Mouse (Mus musculus) kidney, adult 18-20 months (tissue): Measurements from ENCODE around the gene Asphd2.
"Not testable (repeated sequence)": the region's sequence is repeated elsewhere in the genome, so short reads cannot be mapped to it uniquely, and the experiment has no call there.

Source experiments
- DNase-seq: peaks from one replicate; pipeline ENCODE4 v3.0.0; 2021

The Asphd2 gene

DNA sequence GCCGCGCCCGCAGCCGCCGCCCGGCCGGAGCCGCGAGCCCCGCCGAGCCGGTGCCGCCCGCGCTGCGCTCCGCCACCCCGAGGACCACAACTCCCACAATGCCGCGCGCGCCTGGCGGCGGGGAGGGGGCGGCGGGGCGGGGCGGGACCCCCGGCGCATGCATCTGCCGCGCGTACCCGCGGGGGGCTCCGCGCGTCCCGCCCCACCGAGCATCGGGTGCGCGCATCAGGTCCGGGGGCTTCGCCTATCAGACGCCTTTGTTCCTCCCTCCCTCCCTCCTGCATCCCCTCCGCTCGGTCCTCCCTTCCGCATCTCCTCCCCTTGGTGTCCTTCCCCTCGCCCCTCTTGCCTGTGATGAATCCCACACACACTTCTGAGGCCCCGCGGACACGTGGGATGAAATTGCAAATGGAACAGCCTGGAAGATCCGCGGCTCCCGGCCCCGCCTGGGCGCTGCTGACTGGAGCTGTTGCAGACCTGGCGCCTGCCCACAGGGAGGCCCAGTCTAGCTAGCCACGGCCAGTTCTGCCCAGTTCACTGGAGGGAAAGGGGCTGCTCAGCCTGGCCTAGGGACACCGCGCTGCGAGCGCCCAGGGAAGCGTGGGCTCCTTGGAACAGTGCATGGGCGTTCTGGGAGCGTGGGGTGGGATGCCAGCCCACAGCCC lies at the start of gene Asphd2:
Gene Asphd2, minus strand, starts transcription at position 88 of the 665 bp plus-strand sequence.
- DNase-seq, result no peak

DNA sequence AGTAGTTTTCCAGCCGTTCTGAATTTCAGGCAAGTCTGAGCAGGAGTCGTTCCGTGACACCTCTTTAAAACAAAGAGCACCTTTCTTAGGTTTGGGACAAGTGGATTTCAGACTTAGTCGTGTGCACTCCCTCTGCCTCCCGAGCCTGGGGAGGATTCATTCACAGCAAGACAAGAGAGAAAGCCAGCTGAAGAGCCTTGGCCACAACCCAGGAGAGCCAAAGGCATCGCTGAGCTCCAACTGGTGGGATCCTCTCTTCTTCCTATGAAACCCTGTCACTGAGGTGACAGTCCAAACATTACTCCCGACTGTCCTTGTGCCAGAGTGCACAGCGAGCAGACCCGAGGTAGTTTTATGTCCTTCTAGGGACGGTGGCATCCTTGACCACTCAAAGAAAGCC lies 43.9 kb upstream of the Asphd2 start:
- DNase-seq, result no peak

DNA sequence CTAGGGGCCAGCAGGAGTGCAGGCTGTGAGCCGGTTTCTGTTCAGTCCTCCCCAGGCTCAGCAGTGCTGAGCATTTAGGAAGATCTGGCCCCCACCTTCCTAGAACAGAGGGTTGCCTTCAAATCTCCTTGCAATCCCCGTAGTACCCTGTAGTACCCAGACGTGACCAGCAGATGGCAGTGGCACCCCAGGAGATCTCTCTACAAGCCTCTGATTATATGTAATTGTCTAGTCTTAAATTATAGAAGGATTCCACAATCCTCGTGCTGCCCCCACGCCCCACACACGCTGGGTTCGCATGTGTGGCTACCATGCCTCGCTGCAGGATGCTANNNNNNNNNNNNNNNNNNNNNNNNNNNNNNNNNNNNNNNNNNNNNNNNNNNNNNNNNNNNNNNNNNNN lies 38.3 kb upstream of the Asphd2 start:
- DNase-seq, result peak; percentile 78

DNA sequence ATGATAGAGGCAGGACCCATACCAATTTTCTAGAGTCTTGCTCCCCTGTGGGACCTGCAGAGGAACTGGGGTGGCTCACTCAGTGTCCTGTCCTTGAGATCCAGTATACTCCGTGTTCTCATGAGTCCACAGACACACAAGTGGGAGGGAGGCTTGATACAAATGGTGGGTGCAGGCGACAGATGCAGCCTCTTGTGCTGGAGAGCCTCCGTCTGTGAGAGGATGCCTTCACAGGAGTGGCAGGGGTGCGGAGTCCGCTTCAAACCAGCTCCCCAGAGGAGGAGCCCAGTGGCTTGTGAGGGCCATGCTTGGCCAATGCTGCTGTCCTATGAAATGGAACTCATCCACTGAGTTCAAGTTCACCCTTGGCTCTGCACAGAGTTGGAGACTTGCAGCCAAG lies 37.4 kb upstream of the Asphd2 start:
- DNase-seq, result no peak

DNA sequence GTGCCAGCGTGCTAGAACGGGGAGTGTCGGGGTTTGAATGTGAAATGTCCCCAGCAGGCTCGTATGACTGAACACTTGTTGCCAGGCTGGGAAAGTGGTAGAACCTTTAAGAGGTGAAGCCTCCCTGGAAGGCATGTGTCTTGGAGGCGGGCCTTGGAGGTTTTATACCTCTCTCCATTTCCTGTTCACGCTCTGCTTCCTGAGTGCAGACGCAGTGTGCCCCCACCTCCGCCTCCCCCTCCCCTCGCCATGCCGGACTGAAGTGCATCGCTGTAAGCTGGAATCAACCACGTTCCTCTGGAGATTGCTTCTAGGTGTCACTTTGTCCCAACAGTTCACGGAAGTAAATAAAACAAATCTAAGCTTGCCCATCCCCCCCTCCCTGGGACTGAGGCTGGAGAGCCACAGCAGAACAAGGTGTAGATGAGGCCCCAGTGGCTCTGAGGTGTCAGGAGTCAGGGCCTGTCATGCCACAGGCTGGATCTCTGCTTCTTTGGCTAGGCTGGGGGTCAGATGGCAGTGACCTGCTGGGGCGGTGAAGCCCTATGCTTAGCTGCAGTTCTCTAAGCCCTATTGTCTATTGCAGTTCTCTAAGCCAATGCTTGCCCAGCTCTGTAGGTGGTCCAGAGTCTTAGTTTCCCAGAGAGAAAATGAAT lies 36.6 kb upstream of the Asphd2 start:
- DNase-seq, result no peak

DNA sequence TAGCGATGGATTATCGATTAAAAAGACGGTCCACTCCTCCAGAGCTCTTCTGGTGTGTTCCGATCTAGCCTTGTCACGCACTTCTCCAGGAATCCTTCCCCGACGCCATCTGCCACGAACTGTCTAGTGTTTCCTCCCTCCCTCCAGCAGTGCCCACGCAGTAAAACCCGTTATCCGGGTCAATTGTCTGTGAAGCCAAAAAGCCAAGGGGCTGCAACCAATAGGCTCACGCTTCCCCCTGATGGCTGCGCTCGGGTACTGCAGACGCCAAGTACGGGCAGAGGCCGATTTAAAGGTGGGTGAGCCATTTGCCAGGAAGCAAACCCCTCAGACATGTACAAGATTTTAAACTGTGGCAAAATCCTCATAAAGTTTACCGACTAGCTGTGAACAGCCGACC lies 34.3 kb upstream of the Asphd2 start:
- DNase-seq, result peak; percentile 57

DNA sequence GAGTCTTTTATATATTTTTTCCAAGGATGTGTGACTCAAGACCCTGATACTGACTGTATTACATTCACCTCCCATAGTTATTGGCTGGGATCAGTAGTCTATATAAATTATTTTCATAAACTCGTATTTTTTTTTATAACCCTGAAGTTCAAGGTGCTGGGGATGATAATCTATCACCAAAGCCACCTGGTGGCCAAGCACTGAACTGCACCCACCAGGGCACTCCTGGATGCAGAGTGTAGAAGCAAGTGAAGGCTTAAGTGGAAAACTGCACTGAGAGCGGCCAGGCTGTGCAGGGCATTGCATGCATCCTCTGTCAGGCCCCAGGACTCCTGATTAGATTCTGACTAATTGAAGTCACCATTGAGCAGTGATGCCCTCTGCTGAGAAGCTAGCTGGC lies 32.6 kb upstream of the Asphd2 start:
- DNase-seq, result peak; percentile 56

DNA sequence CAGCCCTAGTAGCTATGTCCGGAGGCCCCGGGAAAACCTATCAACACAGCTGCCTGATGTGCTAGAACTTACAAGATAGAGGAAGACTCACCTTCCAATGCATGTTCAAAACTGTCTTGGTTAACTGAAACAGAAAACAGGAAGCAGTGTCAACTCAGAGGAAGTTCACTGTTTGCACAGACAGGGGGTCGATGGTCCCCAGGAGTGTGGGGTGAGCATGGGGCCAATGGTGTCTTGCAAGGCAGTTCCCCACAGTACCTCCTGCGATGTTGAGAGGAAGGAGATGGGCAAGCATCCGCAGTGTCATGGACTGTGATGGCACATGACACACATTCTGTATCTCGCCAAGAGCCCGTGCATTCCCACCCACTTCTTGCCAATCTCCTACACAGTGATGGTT lies 32.0 kb upstream of the Asphd2 start:
- no peak for DNase-seq

DNA sequence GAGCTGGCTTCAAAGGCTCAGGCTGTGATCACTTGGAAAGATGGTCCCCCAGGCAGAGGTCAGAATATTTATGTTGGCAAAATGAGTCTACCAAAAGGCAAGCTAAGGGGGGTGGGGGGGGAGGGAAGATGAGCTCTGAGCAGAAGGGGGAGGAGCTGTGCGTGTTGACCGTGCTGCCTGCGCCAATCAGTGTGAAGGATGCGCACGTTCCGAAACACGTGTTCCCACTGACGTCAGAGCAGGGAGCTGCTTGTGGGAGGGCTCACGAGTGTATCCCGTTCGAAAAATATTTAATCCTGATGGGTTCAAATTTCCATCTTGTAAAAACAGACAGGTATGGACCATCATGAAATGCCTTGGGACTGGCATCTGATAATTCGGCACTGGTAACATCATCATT lies 24.9 kb upstream of the Asphd2 start:
- DNase-seq, result no peak

DNA sequence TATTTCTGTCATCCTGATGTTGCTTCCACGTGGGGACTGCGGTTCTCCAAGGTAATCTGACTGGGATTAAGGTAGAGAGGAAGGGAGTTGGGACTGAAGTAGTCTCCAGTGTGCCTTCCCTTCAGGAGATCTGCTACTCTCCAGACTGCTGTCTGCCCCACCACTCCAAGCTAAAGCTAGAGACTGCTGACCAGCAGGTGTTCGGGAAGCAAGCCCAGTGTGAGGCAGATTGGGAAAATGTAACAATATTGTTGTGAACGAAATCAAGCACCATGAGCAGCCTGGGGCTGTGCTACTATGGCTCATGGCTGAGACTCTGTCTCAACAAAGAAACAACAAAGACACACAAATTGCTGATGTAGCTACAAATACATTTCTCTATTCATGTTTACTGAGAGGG lies 23.4 kb upstream of the Asphd2 start:
- no peak for DNase-seq

DNA sequence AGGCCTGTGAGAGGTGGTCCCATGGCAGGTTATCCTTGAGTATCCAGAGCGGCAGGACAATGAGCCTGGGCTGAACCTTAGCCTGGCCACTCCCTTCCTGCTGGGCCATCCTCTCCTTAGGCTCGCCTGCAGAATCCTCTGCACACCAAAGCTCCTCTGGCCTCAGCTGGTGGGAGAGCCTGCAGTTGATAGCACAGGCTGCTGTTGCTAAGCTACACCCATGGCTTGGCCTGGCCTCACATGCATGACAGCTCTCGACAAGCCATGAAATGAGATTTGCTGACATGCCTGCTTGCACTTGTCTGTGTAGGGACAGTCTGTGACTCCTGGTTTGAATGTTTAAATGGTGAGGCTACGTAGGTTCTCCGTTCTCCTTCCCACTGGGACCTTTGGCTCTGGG lies 22.0 kb upstream of the Asphd2 start:
- no peak for DNase-seq

DNA sequence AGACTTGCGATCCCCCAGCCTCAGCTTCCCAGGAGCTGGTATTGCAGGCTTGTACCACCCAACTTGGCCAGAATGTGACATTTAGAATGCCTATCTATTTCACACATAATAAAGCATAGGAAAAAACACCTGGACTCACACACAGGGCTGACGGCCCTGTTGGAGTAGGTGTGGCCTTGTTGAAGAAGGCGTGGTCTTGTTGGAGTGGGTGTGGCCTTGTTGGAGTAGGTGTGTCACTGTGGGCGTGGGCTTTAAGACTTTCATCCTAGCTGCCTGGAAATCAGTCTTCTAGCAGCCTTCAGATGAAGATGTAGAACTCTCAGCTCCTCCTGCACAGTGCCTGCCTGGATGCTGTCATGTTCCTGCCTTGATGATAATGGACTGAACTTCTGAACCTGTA lies 18.1 kb upstream of the Asphd2 start:
- DNase-seq, result not testable (repeated sequence)

DNA sequence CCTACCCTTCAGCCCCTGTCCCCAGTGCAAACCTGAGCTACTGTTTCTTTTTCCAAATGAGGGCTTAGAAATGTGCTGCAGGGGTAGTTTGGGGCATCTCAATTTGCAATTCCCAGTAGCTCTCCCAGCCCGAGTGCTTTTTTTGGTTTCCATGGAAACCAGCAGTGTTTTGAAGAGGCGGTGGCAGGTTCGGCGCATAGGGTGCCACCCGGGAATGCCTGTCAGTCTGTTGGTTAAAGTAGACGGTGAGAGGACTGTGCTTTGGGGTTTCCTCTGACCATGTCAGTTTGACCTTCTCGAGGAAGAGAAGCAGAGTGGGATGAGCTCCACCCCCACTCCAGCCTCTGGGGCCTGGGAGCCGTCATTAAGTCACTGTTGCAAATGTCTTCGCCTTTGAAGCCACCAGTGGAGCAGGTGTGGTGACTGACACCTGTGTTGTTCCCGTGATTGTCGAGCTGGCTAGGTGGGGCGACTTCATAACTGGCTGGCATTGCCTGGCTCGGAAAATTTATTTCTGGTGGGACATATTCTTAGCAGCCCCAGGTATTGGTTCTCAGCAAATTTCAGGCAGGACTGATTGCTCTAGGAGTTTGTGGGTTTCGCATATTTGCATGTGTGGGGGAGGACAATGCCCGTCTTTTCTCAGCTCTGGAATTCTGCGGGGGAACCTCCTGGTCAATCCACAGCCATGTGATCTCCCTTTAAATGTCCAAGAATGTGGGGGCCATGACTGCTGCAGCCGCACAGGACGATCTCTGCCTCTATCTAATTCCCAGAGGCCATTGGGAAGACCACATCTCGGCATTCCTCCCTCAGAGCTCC lies 17.1 kb upstream of the Asphd2 start:
- DNase-seq, result no peak

DNA sequence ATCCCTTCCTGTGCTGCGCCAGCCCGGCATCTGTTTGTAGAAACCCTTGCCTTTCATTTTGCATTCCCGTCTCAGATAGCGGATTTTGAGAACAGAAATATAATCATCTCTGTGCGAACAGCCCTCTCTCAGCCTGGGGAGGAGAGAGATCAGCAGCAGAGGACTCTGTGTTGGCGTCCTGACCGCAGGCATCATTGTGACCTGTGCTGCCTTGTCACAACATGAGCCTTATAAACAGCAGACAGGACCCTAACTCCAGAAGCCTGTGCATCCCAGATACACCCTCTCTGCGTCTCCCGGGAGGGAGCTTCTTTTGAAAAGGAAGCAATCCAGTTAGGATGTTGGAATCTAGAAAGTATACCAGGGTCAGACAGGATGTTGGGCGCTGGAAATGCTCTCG lies 16.4 kb upstream of the Asphd2 start:
- DNase-seq, result no peak

DNA sequence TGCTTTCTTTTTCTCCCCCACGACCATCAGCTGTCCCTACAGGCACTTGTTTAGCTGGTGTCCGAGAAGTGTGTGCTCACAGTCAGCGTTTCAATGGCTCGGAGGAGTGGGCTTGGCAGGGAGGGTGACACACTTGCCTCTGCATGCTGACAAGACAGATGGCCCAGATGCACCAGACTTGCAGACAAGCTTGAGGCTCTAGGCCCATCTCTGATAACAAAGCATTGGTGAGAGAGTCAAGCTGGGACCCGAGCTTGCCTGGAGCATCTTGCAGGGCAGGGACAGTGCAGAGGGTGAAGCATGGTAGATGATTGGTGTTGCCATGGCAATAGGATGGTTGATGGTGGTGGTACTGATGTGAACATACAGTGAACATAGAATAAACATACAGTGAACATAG lies 14.6 kb upstream of the Asphd2 start:
- no peak for DNase-seq

DNA sequence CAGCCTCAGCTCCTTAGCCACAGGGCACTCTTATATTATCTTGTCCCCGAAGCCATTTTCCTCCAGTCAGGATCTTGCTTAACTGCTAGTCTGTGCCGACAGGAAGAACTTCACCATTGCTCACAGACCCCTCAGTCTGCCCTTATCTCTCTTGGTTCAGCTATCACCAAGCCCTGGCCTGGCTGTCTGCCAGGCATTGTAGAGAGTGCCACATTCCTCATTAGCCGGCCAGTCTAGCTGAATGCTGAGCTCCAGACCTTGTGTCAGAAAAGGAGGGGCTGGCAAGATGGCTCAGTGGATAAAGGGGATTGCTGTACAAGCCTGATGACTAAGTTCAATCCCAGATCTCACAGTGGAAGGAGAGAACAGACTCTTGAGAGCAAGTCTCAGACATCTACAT lies 11.4 kb upstream of the Asphd2 start:
- no peak for DNase-seq

DNA sequence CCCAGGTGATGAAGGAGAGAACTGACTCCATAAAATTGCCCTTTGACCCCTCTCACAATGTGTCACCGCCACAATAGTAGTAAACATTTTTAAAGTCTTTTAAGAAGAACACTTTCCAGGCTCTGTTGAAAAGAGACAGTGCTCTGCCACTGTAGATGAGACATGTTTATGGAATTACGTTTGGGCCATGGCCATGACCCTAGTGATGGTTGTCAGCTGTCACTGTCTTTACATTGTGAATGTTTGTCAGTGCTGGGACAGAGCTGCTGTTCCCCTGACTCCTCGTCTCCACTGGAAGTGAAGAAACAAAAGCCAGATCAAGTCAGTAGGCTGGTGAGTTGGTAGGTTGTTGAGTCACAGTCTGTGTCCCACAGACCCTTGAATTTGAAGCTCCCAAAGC lies 7.8 kb upstream of the Asphd2 start:
- DNase-seq, result no peak

DNA sequence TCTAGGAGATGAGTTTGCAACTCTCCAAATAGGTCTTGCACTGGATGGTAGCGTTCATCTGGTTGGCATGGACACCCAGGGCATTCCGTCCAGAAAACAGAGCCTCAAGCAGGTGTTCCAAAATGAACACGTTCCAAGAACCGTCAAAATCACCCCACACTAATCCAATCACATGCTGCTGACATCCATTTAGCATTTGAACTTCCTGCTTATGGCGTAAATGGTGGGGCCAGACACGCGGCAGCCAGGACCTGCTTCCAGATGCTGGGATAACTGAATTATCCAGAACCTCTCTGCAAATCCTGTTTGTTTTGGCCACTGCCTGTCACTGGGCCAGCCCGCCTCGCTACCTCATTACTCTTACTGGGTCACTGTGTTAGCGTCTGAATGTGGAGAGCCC lies 4.6 kb upstream of the Asphd2 start:
- DNase-seq, result no peak

DNA sequence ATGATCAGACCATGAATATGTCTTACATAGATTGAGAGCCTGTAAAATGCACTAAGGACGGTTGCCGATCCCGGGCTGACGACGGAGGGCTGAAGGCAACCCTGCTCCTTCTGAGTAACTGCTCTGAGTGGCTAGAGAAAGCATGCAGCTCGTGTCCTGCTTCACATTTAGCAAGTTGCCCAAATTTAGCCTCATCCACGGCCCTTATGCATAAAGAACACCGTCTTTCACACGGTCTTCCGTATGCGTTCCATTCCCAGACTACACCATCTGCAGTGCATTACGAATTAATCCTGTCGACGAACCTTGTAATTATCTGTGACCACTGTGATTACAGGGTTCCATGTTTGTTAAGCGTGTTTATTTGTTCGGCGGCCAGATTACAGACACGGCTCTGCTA lies 1.4 kb upstream of the Asphd2 start:
- DNase-seq, result no peak

DNA sequence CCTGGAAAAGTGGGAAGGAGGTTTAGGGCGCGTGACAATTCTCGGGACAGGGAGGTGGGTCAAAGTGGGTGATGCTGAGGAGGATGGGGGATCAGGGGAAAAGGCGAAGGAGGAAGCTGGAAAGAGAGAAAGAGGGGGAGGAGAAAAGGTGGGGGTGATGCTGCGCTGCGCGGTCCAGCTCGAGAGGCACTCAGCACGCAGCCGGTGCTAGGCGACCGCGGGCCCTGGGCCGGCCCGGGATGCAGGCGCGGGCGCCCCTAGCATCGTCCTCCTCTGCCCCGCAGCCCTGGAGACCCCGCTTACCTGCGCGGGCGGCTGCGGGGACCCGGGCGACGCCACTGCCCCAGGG lies 277 bp downstream of the Asphd2 start:
- DNase-seq, result no peak

DNA sequence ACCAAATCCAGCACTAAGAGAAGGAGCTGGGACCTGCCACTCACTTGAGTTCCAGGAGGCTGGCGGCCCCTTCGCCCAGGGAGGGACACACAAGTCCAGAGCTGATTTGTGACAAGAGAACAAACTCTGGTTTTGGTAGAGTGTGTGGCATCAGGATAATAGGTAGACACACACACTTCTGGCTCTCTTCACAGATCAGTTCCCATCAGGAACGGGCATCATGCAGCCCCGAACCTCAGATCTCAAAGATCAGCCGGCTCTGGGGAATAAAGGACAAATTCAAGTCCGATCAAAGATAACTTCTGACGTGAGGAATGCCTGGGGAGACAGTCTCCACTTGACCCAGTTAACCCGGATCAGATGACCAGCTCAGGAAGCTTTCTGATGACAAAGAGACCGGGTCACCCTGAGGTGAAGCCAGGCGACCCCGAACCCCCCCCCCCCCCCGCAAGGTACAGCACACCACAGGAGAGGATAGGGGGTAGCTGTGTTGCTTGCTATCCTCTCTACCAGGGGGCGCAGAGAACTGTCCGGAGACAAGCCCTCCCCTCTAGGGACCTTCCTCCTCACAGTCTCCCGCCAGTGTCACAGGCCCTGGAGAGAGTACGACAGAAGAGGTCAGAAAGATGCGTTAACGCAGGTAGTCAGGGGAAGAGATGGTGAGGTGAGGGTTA lies 788 bp downstream of the Asphd2 start:
- DNase-seq, result no peak

DNA sequence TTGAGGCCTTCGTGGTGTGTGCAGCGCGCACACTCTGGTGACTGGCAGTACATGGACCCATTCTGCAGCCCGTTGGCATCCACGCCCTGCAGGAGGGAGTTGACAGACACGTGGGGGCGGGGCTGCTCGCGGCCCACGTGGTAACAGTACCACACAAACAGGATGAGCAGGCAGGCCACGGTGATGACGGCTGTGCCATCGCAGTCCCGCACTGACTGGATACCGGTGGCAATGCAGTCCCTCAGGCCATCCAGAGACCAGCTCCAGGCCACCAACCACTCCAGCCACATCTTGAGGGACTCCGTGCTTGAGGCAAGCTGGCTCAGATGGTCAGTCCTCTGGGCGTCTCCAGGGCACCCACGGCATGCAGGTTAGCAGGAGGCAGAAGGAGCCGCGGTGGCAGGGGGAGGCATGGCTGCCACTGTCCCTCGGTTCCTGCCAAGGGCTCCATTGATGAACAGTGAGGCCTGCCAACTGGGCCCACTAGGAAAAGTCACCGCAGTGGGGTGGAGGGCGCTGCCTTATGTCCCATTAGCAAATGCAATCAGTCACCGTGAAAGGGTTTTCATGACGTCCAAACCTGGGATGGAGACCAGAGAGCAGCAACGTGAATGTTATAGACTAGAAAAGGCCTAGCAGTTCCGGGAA lies 2.9 kb downstream of the Asphd2 start:
- DNase-seq, result no peak

DNA sequence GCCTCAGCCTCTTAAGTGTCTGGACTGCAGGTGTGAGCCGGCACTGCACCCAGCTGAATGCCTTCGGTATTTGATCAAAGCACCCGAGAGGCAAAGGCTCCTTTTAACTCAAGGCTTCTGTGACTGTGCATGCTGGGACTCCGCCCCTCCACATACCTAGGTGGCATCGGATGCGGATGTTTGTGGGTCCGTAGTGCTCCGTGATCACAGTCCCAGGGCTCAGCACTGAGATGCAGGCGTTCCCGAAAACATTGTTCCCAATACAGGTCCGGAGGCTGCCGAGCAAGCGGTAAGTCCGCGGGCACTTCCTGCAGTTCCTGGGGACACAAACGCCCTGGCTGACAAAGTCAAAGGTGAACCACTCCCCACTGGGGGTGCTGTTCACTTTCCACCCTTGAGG lies 3.7 kb downstream of the Asphd2 start:
- no peak for DNase-seq
